Mouse (Mus musculus) CH12F3 (cell line): ENCODE data around the gene Rbm4b.

Source experiments
- in situ Hi-C: fragments of 300-500 bp; cut with MboI; formaldehyde crosslinking; loops from 2 replicates; pipeline ENCODE4 v1.14.3; 2020; ENCODE audit warnings: low sequenced_read_pairs

Rbm4b gene

DNA sequence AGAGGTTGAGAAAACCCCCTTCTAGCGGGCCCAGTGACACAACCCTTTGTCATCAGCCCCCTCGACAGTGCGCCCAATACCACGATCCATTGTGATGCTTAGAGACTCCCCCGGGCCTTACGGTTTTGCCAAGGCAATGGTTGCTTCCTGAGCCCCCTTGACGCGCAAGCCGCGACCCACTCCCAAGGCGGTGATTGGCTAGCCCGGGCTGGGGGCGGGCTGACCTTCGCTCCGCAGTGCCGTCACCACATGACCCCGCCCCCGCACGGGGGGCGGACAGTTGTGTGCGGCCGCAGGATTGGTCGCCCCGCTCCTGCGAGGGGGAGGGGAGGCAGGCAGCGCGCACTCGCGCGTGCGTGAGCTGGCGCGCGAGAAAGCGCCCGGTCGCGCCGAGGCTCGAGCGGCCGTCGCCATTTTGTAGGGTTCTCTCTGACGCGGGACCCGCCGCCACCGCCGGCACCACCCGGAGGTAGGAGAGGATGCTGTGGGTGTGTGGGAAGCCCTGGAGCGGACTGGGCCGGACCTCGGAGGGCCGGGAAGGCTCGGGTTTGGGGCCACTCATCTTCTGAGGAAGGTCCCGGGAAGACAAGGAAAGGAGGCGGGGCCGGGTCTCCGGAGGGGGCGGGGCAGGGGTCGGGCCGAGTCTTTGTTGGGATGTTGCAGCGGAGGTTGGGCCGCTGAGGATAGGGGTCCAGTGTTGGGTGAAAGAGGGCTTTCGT lies at the start of gene Rbm4b:
Gene Rbm4b, plus strand, starts transcription at position 305 of the 719 bp plus-strand sequence.
- in situ Hi-C loops: no loop called here

DNA sequence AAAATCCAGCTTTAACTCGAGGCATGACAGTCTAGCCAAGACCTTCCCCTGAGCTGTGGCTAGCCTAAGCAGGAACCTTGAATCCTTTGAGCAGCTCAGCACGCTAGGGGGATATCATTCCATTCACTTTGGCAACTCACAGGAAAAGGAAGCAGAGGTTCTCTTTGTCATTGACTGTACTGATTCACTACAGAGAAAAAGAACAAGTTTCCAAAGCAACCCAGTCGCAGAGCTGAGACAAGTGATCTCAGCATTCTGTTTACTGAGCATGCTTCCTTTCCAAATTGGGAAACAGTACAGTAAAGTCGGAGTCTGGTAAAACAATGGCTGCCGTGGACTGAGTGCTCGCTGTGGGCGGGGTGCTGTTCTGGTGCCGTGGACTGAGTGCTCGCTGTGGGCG lies 47.5 kb upstream of the Rbm4b start:
- in situ Hi-C loops: no loop called here

DNA sequence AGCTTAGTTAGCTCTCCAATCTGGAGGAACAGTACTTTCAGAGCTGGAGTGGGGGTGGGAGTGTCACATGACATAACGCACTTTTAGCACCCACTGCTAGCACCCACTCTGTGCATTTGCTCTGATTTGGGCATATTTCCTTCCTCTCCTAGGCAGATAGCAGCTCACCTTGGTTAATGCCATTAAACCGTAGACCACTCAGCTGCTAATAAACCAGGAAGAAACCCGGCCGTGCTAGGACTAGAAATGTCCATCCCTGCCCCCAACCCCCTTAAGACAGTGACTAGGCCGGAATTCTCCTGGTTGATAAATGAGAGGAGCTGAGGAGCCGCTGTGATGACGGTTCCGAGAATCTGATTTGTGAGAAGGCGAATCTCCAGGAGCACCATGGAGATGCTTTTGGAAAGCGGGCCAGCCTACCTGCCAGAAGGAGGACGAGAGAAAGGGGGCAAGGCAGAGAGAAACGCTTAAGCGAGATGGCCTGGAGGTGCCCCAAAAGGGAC lies 45.1 kb upstream of the Rbm4b start, which contains the start of gene Sptbn2:
Gene Sptbn2, plus strand, starts transcription at position 70 of the 503 bp plus-strand sequence.
- in situ Hi-C loops: no loop called here

DNA sequence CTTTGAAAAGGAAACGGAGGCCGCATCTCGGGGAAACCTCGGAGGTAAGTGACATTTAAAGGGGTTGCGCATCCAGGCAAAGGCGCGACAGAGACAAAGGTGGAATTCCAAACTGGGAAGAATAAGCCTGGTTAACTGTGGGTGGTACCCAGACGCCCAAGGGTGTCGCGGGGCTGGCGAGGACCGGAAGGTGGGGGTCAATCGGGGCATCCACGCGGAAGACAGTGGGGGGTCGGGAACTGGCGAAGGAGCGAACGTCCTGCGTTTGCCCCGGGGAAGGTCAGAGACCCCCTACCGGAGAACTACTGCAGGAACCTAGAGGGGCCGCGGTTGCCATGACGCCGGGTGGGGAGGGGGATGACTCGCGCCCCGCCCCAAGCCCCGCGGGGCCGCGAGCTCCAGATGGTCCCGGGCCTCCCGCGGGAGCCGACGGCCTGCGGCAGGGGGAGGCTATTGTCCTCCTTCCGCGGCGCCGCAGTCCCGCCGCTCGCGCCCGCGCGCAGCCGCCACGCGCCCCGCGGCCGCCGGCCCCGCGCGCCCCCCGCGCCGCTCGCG lies 44.6 kb upstream of the Rbm4b start:
- in situ Hi-C loops: no loop called here

DNA sequence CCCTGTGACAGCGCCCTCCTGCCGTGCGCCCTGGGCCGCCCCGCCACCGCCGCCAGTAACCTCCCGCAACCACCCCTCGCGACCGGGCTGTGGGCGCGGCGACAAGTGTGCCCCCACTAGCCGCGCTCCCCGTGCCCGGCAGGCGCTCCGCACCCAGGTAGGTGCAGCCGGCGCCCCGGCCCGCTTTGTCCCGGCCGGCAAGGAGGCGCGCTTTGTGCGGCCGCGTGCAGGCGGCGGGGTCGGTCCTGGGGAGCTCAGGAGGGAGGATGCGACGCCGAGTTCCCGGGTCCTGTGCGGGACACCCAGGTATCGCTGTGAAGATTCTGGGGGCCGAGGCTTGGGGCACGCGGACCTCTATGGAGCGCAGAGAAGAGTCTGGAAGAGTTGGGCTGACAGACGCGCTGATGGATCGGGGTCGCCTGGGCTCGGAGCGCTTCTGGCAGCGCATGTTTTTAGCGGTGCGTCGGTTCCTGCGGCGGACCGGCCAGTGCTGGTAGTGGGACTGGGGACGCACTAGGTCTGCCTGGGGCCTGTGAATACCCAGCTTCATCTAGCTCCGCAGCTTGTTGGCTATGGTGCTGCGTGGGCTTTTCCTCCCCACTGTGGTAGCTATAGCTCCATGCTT lies 44.0 kb upstream of the Rbm4b start:
- in situ Hi-C loops: no loop called here

DNA sequence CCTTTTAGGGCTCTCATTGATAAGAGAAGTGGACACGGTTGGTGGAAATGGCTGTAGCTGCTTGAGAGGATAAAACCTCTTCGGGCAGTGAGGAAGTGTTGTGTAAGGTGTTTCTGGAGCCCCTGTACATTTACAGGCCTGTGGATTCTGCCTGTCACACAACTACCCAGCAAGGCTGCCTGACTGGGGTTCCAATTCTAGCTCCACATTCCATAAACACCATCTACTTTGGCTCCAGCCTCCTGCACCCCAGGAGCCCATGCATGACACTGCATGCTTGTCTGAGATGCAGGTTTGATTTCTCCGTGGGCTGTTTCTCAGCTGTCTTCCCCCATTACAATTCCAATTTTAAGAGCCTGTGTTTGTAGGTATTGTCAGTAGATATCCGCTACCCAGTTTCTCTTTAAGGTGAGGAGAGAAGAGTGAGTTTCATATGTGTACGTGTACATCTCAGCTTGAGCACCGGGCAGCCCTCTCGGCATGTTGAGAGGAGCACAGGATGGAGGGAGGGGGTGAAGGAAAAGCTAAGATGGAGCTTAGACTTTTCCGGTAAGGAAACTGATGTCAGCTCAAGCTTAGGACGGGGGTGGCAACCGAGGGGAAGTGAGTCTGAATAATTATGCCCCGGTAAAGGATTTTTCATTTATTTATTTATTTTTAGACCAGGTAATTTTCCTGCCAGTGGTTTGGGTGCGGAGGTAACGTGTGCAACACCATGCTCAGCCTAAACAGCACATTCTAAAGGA lies 43.3 kb upstream of the Rbm4b start:
- in situ Hi-C loops: no loop called here

DNA sequence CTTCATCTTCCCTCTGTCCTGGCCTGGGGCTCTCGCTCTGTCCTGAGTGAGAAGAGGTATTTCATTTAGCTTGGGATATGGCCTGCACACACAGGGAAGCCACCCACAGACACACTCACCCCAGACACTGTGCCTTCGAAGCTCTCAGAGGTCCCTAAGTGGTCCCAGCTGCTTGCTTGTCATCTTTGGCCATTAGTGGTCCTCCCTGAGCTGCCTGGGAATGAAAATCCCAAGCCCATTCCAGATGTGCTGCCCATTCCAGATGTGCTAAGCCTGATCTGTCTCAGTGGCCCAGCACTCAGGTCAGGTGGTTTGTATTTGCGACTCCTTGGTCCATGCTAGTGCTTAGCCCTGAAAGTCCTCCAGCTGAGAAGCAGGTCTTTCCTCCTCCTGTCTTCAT lies 42.4 kb upstream of the Rbm4b start:
- in situ Hi-C loops: no loop called here

DNA sequence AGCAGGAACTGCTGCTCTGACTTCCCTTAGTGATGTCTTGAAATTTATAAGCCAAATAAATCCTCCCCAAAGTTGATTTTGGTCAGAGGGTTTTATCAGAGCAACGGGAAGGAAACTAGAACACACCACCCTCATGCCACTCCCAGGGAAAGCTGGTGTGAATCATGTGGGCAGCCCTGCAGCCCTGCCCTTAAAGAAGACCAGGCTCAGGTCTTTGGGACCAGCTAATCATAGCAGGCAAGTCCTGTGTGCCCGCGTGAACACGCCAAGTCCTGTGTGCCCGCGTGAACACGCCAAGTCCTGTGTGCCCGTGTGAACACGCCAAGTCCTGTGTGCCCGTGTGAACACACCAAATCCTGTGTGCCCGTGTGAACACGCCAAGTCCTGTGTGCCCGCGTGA lies 39.5 kb upstream of the Rbm4b start:
- in situ Hi-C loops: no loop called here

DNA sequence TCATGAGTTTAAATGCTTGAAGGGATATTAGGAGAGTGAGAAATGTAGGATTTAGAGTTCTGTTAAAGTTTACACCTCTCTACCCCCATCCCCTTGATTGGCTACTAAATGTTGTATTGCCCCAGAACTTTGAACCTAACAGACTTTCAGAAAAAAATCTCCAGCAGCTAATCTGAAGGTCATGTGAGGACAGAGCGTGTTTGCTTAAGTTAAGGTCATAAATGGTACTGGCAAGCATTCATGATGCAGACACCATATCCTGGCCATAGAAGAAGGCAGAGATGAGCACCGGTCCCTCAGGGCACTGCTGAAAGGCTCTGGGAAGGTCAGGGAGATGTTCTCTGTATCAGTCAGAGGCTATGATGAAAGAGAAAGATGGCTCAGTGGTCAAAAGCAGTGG lies 39.0 kb upstream of the Rbm4b start:
- in situ Hi-C loops: no loop called here

DNA sequence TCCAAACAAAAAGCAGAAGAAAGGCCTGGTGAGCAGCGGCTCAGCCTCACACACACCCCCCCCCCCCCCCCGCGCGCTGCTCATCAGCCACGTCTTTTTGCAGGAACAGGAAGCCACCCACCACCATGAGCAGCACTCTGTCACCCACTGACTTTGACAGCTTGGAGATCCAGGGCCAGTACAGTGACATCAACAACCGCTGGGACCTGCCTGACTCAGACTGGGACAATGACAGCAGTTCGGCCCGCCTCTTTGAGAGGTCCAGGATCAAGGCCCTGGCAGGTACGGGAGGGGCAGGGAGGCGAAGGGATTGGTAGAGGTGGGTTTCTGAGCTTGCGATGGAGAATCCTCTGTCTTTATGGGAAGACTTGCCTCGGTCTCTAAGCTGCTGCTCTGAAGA lies 37.6 kb upstream of the Rbm4b start:
- in situ Hi-C loops: no loop called here

DNA sequence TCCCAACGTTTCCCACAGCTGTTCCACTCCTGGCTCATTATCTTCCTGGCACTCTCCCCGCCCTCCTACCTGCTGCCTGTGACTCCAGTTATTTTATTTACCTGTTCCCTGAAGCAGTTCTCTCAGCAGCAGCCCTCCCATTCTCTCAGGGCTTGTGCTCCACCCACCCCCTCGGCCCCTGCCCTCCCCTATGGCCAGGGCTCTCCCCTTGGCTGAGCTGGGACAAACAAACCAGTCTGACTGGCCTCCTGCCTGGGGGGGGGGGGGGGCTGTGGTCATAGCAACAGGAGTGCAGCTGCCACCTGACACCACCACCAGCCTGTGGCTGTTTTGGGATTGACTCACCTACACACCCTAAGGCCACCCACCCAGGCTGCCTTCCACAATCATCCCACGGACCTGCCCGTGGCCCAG lies 36.9 kb upstream of the Rbm4b start:
- in situ Hi-C loops: no loop called here

DNA sequence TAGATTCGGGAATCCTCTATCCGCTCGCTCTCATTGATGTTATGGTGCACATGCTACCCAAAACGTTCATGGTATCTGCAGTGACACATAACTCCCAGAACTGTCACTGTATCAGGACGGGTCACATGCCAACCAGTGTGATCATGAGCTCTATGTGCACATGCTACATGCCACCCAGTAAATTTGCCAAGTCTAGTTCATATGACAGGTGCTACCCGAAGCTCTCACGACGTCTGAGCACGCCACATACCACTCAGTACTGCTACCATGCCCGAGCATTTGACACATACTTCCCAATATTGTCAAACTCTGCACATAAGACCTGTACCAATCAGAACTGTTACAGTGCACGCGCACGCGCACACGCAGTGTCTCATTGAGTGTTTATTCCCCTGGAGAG lies 36.2 kb upstream of the Rbm4b start:
- in situ Hi-C loops: no loop called here

DNA sequence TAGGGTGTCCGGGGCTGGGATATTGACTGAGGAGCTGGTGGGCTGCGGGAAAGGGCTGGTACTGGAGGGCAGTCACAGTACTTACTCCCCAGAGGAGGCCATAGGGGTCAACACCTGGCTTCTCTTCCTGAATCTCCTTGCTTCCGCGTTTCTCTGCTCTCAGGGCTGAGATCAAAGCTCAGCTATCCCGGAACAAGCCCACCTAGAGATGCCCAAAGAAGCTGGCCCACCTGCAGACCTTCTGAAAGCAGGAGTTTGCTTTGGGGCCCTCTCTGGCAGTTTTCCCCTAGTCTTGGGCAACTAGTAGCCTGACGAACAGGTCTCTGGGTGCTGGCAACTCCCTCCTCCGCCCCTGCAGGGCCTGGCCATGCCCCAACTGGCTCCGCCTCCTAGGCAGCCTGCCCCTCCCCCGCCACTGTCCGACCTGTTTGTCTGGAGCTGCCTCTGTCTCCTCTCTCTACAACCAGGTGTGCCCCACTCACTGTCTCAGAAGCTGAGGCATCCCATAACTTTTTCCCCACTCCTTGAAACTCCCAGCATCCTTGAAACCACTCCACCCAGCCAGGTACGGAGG lies 35.5 kb upstream of the Rbm4b start:
- in situ Hi-C loops: no loop called here

DNA sequence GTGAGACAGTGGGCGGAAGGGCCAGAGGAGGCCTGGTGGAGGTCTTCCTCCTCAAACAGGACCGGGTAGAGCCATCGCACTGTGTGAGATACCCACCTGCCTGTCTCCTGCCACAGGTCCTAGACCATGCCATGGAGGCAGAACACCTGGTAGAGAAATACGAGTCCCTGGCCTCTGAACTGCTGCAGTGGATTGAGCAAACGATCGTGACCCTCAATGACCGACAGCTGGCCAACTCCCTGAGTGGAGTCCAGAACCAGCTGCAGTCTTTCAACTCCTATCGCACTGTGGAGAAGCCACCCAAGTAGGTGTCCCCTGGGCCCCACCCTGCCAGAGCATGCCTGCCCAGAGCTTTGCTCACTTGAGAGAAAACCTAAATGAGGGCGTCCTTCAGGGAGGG lies 27.1 kb upstream of the Rbm4b start:
- in situ Hi-C loops: no loop called here

DNA sequence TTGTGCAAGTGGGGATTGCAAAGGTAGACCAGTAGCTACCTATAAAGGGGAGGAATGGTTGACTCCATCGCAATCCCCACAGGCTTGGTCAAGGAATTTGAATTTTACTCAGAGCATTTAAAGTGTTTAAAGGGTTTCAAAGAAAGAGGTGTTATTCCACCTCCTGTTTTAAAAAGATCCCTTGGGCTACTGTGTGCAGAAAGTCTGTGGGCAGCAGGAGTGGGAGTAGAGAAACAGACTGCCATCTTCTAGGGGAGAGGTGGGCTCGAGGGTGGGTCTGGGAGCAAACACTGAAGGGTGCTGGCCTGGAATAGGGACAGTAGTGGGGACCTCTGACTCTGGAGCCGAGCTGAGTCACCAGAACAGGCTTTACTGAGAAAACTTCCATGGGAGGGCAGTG lies 23.2 kb upstream of the Rbm4b start:
- in situ Hi-C loops: no loop called here

DNA sequence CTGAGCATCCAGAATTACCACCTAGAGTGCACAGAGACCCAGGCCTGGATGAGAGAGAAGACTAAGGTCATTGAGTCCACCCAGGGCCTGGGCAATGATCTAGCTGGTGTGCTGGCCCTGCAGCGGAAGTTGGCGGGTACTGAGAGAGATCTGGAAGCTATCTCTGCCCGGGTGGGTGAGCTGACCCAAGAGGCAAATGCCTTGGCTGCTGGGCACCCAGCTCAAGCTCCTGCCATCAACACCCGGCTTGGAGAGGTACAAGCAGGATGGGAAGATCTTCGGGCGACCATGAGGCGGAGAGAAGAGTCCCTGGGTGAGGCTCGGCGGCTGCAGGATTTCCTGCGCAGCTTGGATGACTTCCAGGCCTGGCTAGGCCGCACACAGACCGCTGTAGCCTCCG lies 18.4 kb upstream of the Rbm4b start:
- in situ Hi-C loops: no loop called here

DNA sequence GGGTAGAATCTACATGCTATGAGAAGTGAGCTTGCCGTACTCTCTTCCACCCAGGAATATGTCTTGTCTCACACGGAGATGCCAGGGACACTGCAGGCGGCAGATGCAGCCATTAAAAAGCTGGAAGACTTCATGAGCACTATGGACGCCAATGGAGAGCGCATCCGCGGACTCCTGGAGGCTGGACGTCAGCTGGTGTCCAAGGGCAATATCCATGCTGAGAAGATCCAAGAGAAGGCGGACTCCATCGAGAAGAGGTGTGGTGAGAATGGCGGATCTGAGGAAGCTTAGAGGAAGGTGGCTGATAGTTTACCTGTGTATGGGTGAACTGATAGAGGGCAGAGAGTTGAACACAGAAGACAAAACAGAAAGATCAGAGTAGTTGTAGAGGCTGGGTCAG lies 17.2 kb upstream of the Rbm4b start:
- in situ Hi-C loops: no loop called here

DNA sequence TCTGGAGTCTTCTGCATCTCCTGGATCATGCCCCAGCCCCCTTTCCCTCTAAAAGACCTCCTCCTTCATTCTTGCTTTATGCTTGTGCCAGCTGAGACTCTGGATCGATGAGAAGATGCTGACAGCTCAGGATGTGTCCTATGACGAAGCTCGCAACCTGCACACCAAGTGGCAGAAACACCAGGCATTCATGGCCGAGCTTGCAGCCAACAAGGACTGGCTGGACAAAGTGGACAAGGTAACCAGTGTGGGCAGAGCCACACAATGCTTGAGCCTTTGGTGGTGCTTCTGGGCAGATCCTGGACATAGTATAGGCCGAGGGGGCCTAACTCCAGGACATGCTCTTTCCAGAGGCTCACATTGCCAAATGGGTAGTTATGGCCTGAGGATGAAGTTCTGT lies 16.5 kb upstream of the Rbm4b start:
- in situ Hi-C loops: loop anchor here (10.0 kb wide), 2 partner anchors 105 to 245 kb away; partner anchors contain the start of gene 2010003K11Rik

DNA sequence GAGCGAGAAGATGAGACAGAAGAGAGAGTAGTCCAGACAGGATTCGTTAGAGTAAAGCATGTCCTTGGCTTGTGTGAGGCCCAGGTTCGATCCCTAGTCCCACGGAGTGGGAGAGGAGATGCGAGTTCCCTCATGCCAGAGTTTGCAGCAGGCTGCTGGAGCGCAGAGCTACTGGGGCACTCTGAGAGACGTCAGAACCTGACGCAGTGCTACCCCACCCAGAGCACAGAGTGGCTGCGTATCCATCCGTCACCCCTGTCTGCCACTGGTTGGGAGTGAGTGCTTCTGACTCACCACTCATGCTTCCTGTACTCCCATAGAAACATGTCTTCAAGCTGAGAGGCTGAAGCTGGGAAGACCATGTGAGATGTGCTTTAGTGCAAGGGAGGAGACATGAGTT lies 14.8 kb upstream of the Rbm4b start:
- in situ Hi-C loops: loop anchor here (10.0 kb wide), 2 partner anchors 107 to 247 kb away; partner anchors contain the start of gene 2010003K11Rik

DNA sequence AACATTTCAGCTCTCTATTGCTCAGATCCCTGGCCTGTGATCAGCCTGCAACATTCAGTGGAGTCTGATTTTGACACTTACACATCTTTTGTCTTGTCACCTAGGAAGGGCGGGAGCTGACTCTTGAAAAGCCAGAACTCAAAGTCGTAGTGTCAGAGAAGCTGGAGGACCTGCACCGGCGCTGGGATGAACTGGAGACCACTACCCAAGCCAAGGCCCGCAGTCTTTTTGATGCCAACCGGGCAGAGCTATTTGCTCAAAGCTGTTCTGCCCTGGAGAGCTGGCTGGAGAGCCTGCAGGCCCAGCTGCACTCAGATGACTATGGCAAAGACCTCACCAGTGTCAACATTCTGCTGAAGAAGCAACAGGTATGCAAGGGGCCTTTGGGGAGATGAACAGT lies 14.1 kb upstream of the Rbm4b start:
- in situ Hi-C loops: loop anchor here (10.0 kb wide), 2 partner anchors 107 to 247 kb away; partner anchors contain the start of gene 2010003K11Rik

DNA sequence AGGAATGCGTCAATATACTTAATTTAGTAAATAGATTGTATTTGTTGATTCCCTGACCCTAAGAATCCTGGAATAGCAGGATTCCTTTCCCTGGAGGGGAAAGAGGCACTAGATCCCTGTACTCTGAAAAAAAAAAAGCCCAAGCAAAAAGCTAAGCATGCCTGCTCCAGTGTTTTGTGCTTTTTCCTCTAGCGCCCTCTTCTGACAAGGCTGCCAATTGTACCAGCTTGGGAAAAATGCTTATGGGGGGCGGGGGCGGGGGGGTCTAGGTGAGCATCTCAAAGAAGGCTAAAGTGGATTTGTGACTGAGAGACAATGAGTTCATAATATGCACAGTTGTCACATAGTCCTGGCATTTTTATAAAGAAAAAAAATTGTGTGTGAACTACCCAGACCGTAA lies 12.8 kb upstream of the Rbm4b start:
- in situ Hi-C loops: loop anchor here (10.0 kb wide), 2 partner anchors 109 to 249 kb away; partner anchors contain the start of gene 2010003K11Rik
